Comparison of ENCODE assay signal across 17 mouse cellular contexts in genomic region chr6:29351613-29352012, GRCm38 (mm10). TPM values are rescaled to one million over a fixed set of nuclear protein-coding genes. Genes with fewer than 3 reads are reported as not detected.
DNase-seq lines count a peak whose midpoint lies in the region; ATAC-seq and TF ChIP-seq lines count a peak whose summit lies in the region.
"Had no signal": no experiment of that assay in that cellular context is flagged by ENCODE, and none has a peak within 500 bp of the region (broad histone marks: within the 10 kb centered on the region; RNA-seq: fewer than 3 reads in every experiment).

No protein-coding gene starts in this region.

- TF ChIP-seq EP300 in stomach, postnatal 0 days (optimal IDR thresholded peaks at IDR 0.05): no peak

- H3K27ac ChIP-seq in heart, embryonic 13.5 days (replicated peaks): no peak overlapping the region
- H3K27ac ChIP-seq in stomach, postnatal 0 days (replicated peaks): no peak overlapping the region
- H3K27ac ChIP-seq: embryonic facial prominence, embryonic 15.5 days; lung, embryonic 15.5 days had no signal

- H3K9me3 ChIP-seq in heart, embryonic 13.5 days: no peaks in the 10 kb centered on the region
- no peaks in the 10 kb centered on the region for H3K9me3 ChIP-seq in stomach, postnatal 0 days (ENCODE audit: control insufficient read depth, low read length)
- H3K9me3 ChIP-seq: embryonic facial prominence, embryonic 15.5 days; lung, embryonic 15.5 days had no signal

- ATAC-seq in heart, embryonic 13.5 days (ENCODE audit: extremely low read depth, insufficient number of reproducible peaks, low FRiP score, low TSS enrichment): no peak
- ATAC-seq in stomach, postnatal 0 days (ENCODE audit: low FRiP score, low TSS enrichment): no peak
- ATAC-seq: hindbrain, embryonic 16.5 days had no signal

- H3K27me3 ChIP-seq in heart, embryonic 13.5 days (replicated peaks): no peaks in the 10 kb centered on the region
- H3K27me3 ChIP-seq in stomach, postnatal 0 days (ENCODE audit: control insufficient read depth, insufficient read depth, low read length): no peaks in the 10 kb centered on the region
- H3K27me3 ChIP-seq: embryonic facial prominence, embryonic 15.5 days; lung, embryonic 15.5 days had no signal

- peak overlapping the region; percentile 56 for H3K4me2 ChIP-seq in heart, embryonic 13.5 days
- no peak overlapping the region for H3K4me2 ChIP-seq in stomach, postnatal 0 days (replicated peaks; ENCODE audit: low read depth)
- H3K4me2 ChIP-seq: embryonic facial prominence, embryonic 15.5 days; lung, embryonic 15.5 days had no signal

- no peak for DNase-seq in heart, postnatal 36 days
- DNase-seq in lung, postnatal 36 days: peak; percentile 15
- DNase-seq in lung, postnatal 10 days: no peak
- DNase-seq in NIH3T3 (ENCODE audit: low read depth): peak; percentile 59
- DNase-seq in stomach, postnatal 0 days (ENCODE audit: low spot score): no peak
- no peak for DNase-seq in neural tube, embryonic 10.5 days (ENCODE audit: extremely low spot score, low spot score)
- DNase-seq: adrenal gland, postnatal 25 days; cerebellum, adult 18-20 months; kidney, postnatal 25 days; spleen, adult 18-20 months; thymus, adult 2 months had no signal

- intact Hi-C loops in heart, postnatal 36 days (cut with DNase I): no loop called here

- peaks cover 4% of the 10 kb centered on the region for H3K36me3 ChIP-seq in heart, embryonic 13.5 days
- no peaks in the 10 kb centered on the region for H3K36me3 ChIP-seq in stomach, postnatal 0 days (ENCODE audit: control insufficient read depth, insufficient read depth, low read length)

- no peak overlapping the region for H3K9ac ChIP-seq in heart, embryonic 13.5 days
- no peak overlapping the region for H3K9ac ChIP-seq in stomach, postnatal 0 days (ENCODE audit: low read length)
- H3K9ac ChIP-seq: embryonic facial prominence, embryonic 15.5 days; lung, embryonic 15.5 days had no signal

- peak; percentile 57 for TF ChIP-seq CTCF in stomach, postnatal 0 days (IDR thresholded peaks at IDR 0.05; ENCODE audit: low read depth)

- H3K4me3 ChIP-seq in heart, embryonic 13.5 days: 0 out of 2 replicates have a peak overlapping the region, but pooled peaks have one; percentile 3
- no peak overlapping the region for H3K4me3 ChIP-seq in stomach, postnatal 0 days (ENCODE audit: low read depth, low read length)
- H3K4me3 ChIP-seq: embryonic facial prominence, embryonic 15.5 days; lung, embryonic 15.5 days had no signal

- H3K4me1 ChIP-seq in heart, embryonic 13.5 days: peaks cover 72% of the 10 kb centered on the region
- H3K4me1 ChIP-seq in stomach, postnatal 0 days (replicated peaks; ENCODE audit: control insufficient read depth, insufficient read depth): 0 out of 2 replicates have a peak, but pooled peaks cover 5% of the 10 kb centered on the region

RNA-seq across cellular contexts. Expression of gene Calu, which starts 3.7 kb away (rescaled TPM):
- 409 and 427 TPM in 2 replicates for polyA plus RNA-seq in heart, embryonic 13.5 days (2015; fragmentation: Nextera tagmentation; extraction: Ambion mirVana)
- 100 to 1,000 TPM; 240 to 254 TPM for total RNA-seq in heart, postnatal 36 days (2021)
- 174 and 205 TPM in 2 replicates for polyA plus RNA-seq in stomach, postnatal 0 days (2015; fragmentation: Nextera tagmentation; extraction: Ambion mirVana)

RNA-seq across cellular contexts. Expression of gene Fam71f1, which starts 32.7 kb away (rescaled TPM):
- polyA plus RNA-seq in heart, embryonic 13.5 days (2015; fragmentation: Nextera tagmentation; extraction: Ambion mirVana): 0.21 and 0.32 TPM in 2 replicates
- not detected for total RNA-seq in heart, postnatal 36 days (2021)
- polyA plus RNA-seq in stomach, postnatal 0 days (2015; fragmentation: Nextera tagmentation; extraction: Ambion mirVana): not detected in 2 replicates
- total RNA-seq: adrenal gland, postnatal 25 days; heart, adult 8-10 months; left cerebral cortex, postnatal 36 days had no signal
- polyA plus RNA-seq: embryonic facial prominence, embryonic 15.5 days; hindbrain, embryonic 16.5 days; lung, embryonic 15.5 days; thymus, adult 2 months had no signal

RNA-seq across cellular contexts. Expression of gene Opn1sw, which starts 36.7 kb away (rescaled TPM):
- 0.51 and 0.55 TPM in 2 replicates for polyA plus RNA-seq in heart, embryonic 13.5 days (2015; fragmentation: Nextera tagmentation; extraction: Ambion mirVana)
- under 1 TPM in 1 of 2 experiments, not detected in 1; 0.11 TPM for total RNA-seq in heart, postnatal 36 days (2021)
- 1.9 and 2.1 TPM in 2 replicates for polyA plus RNA-seq in stomach, postnatal 0 days (2015; fragmentation: Nextera tagmentation; extraction: Ambion mirVana)

RNA-seq across cellular contexts. Expression of gene Ccdc136, which starts 44.5 kb away (rescaled TPM):
- polyA plus RNA-seq in heart, embryonic 13.5 days (2015; fragmentation: Nextera tagmentation; extraction: Ambion mirVana): 24.0 and 27.6 TPM in 2 replicates
- total RNA-seq in heart, postnatal 36 days (2021): 1 to 10 TPM; 1.7 to 3.0 TPM
- polyA plus RNA-seq in stomach, postnatal 0 days (2015; fragmentation: Nextera tagmentation; extraction: Ambion mirVana): 12.4 and 12.6 TPM in 2 replicates

Comparison
In these comparisons a context has a peak if more than half of its experiments do, and no peak if none do; other contexts are left out.
1. DNase-seq: peak in lung, postnatal 36 days (single experiment) and NIH3T3 (single experiment); none in heart, postnatal 36 days (0 of 2), lung, postnatal 10 days (single experiment), stomach, postnatal 0 days (single experiment) and neural tube, embryonic 10.5 days (single experiment).